Mouse (Mus musculus) Patski (cell line): ENCODE measurements around the gene Fntb. TPM values are rescaled to one million over a fixed set of nuclear protein-coding genes. Genes with fewer than 3 reads are reported as not detected.
"Not testable (repeated sequence)": the region's sequence is repeated elsewhere in the genome, so short reads cannot be mapped to it uniquely, and the experiment has no call there.

Experiments used
- ATAC-seq: fragments of 100-300 bp; one replicate; pipeline ENCODE4 v1.8.0; 2021
- CTCF ChIA-PET: fragments of 350-600 bp; sonication (Branson Sonifier 250); formaldehyde crosslinking; loops from one replicate; lab custom pipeline; 2022; ENCODE audit warnings: inconsistent platforms; lab: Charles Lee
- POLR2A ChIA-PET: fragments of 350-600 bp; sonication (Branson Sonifier 250); formaldehyde crosslinking; loops from one replicate; lab custom pipeline; 2022; ENCODE audit warnings: antibody characterized with exemption, inconsistent platforms; lab: Charles Lee
- DNase-seq: peaks from one replicate; pipeline ENCODE4 v3.0.0-alpha.2; 2011; ENCODE audit warnings: low read depth, low spot score
- H3K27me3 ChIP-seq: fragments of 371-371 bp; one replicate; pipeline ENCODE4 v1.5.1; 2021
- CTCF ChIP-seq: fragments of 100-300 bp; IDR thresholded peaks from one replicate; pipeline ENCODE4 v1.5.1; 2021
- in situ Hi-C: fragments of 300-500 bp; cut with MboI; formaldehyde crosslinking; loops from 3 replicates; pipeline ENCODE4 v1.11.1; 2018; ENCODE audit warnings: low pct_unique_long_range_greater_than_20kb, mixed read lengths
- polyA plus RNA-seq: library from polyadenylated mRNA; unstranded; gene quantifications from one replicate; pipeline ENCODE4 v1.2.3, GENCODE M21; 2021

Gene Fntb
- polyA plus RNA-seq, 1 experiment from 2014 or later, result 12.9 TPM

DNA sequence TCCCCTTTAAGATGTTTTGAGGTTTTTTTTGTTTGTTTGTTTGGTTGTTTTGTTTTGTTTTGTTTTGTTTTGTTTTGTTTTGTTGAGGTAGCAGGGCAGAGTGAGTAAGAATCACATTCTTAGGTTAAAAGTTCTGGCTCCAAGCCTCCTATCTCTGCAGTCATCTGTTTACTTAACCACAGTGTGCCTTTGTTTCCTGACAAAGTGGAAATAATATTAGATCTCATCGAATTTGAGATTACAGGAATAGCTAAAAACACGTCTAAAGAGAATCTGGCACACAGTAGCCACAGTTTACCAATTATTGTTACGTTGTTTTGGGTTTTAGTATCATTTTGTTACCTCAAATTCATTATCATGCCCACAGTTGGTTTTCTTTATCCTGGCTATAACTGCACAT is 9.3 kb downstream of the Fntb start:
- no peak for TF ChIP-seq CTCF
- no peaks in the 10 kb centered on the region for H3K27me3 ChIP-seq
- ChIA-PET CTCF (interaction anchor here (0.7 to 1.1 kb wide), 2 partner anchors 58 to 93 kb away, joined by 3 read pairs; no protein-coding TSS in a partner anchor), POLR2A (no interaction called here)
- DNase-seq (no peak), ATAC-seq (no peak)
- in situ Hi-C loops, result no loop called here

DNA sequence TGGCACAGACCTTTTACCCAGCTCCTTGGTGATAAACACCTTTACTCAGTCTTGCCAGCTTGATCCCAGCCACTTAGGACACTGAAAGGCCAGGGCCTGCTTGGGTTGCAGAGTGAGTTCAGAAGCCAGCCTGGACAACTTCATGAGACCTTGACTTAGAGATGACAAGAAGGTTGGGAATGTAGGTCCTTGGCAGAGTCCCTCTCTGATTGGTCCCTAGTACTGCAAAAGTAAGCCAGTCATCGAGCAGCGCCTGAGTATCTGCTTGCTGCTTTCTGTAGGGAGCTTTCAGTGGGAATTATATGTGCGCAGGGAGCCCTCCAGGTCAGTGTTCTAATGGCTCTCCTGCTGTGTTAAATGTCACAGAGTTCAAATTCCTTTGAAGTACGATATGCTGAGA is 9.7 kb downstream of the Fntb start:
- TF ChIP-seq CTCF, result no peak

DNA sequence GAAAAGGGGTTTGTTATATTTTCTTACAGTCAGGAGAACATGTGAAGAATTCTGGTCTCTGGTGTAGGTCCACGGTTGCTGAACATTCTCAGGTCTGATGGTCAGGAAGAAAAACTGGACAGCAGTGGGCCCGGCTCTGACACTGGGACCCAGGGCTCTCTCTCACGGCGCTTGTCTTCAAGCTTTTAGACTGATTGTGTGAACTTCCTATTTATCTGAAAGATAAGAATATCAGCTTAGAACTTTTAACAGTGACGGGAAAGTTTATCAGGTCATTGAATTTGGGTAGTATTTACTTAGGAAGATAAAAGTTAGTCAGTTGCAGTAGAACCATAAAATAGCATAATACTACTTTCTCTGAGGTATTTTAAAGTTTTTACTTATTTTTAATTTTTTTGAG is 11.5 kb downstream of the Fntb start:
- CTCF ChIA-PET, result no interaction called here
- no peak for DNase-seq
- TF ChIP-seq CTCF, result no peak
- ATAC-seq, result no peak
- in situ Hi-C loops, result no loop called here
- no peaks in the 10 kb centered on the region for H3K27me3 ChIP-seq
- POLR2A ChIA-PET, result no interaction called here

More for the DNA sequence above, 9.7 kb downstream of the Fntb start:
- DNase-seq (no peak), ATAC-seq (no peak)
- in situ Hi-C loops, result no loop called here
- CTCF ChIA-PET, result interaction anchor here (1.1 kb wide), 1 partner anchor 92 kb away, joined by 3 read pairs; no protein-coding TSS in a partner anchor
- H3K27me3 ChIP-seq, result no peaks in the 10 kb centered on the region
- POLR2A ChIA-PET, result no interaction called here

DNA sequence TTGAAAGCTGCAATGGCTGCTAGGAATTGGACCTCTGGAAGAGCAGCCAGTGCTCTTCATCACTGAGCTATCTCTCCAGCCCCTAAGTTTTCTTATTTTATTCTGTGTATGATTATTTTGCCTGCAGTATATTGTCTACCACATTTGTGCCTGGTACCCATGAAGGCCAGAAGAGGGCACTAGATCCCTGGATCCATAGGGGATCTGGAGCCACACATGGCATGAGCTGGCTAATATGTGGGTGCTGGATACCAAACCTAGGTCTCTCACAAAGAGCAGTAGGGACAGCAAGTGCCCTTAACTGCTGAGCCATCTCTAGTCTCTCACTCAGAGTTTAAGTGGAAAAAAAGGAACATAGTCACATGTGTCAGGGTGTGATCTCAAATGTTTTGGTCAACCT is 12.5 kb downstream of the Fntb start:
- DNase-seq, result no peak
- POLR2A ChIA-PET, result no interaction called here
- no peak for ATAC-seq
- CTCF ChIA-PET, result no interaction called here
- in situ Hi-C loops, result no loop called here
- peak; percentile 37 for TF ChIP-seq CTCF
- no peaks in the 10 kb centered on the region for H3K27me3 ChIP-seq

DNA sequence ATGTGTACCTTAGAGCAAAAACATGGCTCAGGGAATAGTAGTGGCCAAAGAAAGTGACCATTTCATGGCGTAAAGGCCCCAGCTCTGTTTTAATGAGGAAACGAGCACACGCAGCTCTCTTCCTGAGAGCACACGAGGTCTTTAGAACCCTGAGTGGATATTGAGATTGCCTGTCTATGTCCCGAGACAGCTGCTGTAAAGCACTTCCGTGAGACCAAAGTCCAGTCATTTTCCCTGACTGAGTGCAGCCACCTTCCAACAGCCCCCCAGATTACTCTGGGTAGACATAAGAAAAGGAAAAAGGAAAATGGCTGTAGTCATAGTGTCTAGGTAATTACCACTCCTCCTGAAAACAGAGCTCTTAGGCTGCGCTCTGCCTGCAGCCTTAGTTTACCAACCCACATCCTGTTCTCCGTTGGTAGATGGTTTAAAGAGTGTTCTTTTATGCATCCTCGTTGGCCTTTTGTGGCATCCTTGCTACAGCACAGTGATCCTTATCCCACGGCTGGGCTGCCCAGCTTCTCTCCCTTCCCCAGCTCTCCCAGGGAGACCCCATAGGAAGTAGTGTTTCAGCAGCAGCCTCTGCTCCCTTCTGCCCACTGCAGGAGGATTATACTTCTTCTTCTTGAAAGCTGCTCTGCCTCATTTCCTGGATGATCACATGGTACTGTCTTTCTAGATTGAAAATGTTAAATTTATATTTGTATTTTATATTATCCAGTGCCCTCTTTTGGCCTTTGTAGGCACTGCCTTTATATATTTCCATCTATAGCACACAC is 13.1 kb downstream of the Fntb start:
- no peak for ATAC-seq
- POLR2A ChIA-PET, result no interaction called here
- no peaks in the 10 kb centered on the region for H3K27me3 ChIP-seq
- CTCF ChIA-PET, result no interaction called here
- no peak for DNase-seq
- in situ Hi-C loops, result no loop called here
- no peak for TF ChIP-seq CTCF

DNA sequence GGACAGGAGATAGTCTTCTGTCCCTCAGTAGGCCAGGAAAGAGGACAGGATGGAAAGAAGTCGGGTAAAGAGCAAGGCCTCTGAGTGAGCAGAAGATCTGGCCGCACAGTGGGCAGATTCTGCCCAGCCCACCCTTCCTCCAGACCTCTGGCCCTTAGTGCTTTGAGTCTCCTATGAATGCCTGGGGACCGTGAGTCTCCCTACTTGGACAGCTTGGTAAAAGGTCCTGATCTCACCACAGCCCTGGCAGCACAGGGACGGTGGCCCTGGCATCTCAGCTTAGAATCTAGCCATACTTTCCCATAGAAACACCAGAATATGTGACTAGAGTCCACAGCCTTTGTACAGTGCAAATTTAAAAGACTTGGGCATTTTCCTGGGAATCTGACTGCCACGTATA is 14.6 kb downstream of the Fntb start:
- no peak for ATAC-seq
- in situ Hi-C loops, result no loop called here
- TF ChIP-seq CTCF, result no peak
- ChIA-PET CTCF (no interaction called here), POLR2A (interaction anchor here (0.6 kb wide), 1 partner anchor 929 kb away, joined by 4 read pairs; no protein-coding TSS in a partner anchor)
- no peaks in the 10 kb centered on the region for H3K27me3 ChIP-seq
- no peak for DNase-seq

DNA sequence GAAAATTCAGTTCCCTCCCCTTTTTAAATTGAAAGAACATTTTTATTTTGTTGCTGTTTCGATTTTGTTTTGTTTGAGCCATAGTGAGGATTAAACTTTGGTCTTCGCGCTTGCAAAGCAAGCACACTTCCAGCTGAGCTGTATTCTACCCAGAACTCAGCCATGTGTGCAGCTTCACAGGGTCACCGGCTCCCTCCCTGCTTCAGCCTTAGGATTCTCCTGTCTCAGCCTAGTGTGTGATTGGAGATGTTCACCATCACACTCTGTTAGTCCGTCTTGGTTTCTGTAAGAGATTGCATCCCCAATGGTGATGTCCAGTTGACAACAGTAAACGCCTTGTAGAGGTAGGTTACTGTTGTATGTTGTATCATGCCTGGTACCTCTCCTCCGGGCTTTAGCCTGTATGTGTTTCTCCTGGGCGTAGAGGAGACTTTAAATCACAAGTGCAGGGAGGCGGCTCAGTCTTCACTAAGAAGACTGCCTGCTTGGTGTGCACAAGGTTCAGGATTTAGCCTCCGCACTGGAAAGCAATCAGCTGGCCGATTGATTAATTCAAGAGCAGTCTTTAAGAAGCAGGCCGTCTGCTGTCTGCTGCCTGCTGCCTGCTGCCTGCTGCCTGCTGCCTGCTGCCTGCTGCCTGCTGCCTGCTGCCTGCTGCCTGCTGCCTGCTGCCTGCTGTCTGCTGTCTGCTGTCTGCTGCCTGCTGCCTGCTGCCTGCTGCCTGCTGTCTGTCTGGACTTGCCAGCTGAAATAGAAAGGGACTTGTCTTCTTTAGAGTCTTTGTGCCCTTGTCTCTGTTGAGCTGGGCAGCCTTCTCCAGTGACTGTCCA is 15.5 kb downstream of the Fntb start:
- no peak for ATAC-seq
- no peak for TF ChIP-seq CTCF
- in situ Hi-C loops, result no loop called here
- no peak for DNase-seq
- POLR2A ChIA-PET, result interaction anchor here (0.6 to 0.7 kb wide), 2 partner anchors 57 to 930 kb away, joined by 3 to 4 read pairs; no protein-coding TSS in a partner anchor
- CTCF ChIA-PET, result interaction anchor here (1.0 kb wide), 1 partner anchor 23 kb away, joined by 3 read pairs; no protein-coding TSS in a partner anchor
- H3K27me3 ChIP-seq, result no peaks in the 10 kb centered on the region

DNA sequence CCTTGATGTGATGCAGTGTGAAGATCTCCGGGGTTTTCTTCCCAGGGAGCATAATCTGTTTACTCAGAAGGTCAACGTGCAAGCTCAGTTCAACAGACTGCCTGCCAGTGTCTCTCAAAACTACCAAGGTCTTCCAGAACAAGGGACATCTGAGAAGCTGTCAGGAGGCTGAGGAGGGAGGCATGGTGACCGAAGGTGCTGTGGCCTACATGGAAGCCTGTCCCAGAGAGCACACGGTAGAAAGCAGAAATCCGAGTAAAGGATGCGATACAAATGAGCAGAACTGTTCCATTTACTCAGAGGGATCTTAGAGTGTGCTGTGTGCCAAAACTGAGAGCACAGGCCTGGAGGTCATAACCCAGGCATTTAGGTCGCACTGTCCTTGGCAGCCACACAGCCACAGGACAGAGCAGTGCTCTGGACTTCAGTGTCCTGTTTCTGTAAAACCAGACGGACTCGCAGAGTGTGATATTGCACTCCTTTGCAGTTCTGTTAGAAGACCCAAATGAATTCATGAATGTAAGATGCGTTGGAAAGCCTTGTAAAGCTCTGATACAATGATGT is 18.7 kb downstream of the Fntb start:
- TF ChIP-seq CTCF, result no peak
- ATAC-seq, result no peak
- H3K27me3 ChIP-seq, result no peaks in the 10 kb centered on the region
- CTCF ChIA-PET, result no interaction called here
- POLR2A ChIA-PET, result no interaction called here
- DNase-seq, result no peak
- in situ Hi-C loops, result no loop called here

DNA sequence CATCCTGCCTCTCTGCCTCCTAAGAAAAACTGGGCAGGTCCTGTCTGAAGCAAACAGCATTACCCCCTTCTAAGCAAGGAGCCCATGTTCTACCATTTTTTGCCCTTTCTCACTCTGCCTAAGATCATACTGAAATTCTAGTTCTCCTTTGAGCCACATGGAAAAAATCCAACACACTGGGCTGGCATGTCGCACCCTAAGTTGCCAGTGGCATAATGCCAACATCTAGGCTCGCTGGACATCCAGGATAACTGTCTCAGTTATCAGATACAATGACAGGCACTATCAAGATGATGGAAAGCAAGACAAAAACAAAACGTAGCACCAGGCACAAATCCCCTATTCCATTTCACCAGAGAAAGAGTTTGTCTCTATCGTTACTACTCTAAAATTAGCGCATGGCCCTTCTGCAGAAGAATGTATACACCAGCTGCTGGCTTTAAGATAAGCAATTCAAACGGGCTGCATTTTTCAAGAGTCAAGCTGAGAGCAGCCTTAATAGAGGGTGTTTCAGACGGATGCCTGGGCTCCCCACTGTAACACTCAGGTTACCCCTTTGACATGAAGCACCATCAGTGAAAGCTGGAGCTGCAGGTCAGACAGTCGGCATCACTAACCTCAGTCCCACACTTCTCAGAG is 25.2 kb downstream of the Fntb start:
- DNase-seq (no peak), ATAC-seq (no peak)
- TF ChIP-seq CTCF, result no peak
- POLR2A ChIA-PET, result no interaction called here
- H3K27me3 ChIP-seq, result no peaks in the 10 kb centered on the region
- CTCF ChIA-PET, result interaction anchor here (1.0 kb wide), 1 partner anchor 13 kb away, joined by 3 read pairs; no protein-coding TSS in a partner anchor
- in situ Hi-C loops, result loop anchor here (10.0 kb wide), 1 partner anchor 146 kb away; no protein-coding TSS in a partner anchor

DNA sequence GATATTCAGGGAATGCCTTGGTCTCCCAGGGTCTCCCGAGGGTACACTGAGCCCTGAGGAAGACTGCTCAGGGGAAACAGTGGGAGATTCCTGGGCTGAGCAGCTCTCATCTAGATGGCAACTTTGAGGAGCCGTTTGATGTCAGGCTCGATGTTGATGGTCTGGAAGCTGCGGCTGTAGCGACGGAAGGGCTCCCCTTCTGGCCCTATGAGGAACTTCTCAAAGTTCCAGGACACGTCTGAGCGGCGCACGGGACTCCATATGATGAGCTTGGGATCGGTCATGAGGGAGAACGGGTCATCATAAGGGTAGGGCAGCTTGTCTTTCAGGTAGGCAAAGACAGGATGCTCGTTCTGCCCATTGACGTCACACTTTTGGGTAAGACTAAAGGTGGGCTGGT is 27.2 kb downstream of the Fntb start:
- CTCF ChIA-PET, ATAC-seq, POLR2A ChIA-PET, H3K27me3 ChIP-seq, DNase-seq: not testable (repeated sequence)
- in situ Hi-C loops, result loop anchor here (10.0 kb wide), 1 partner anchor 148 kb away; no protein-coding TSS in a partner anchor
